8 mouse cellular contexts compared by ENCODE assay signal in genomic region chr10:81389801-81390677, GRCm38 (mm10). TPM values are rescaled to one million over a fixed set of nuclear protein-coding genes. Genes with fewer than 3 reads are reported as not detected.
DNase-seq lines count a peak whose midpoint lies in the region; ATAC-seq lines count a peak whose summit lies in the region.

No protein-coding gene starts in this region.

- H3K4me1 ChIP-seq in embryonic facial prominence, embryonic 13.5 days = peaks cover 24% of the 10 kb centered on the region
- H3K4me1 ChIP-seq in heart, embryonic 13.5 days = peaks cover 45% of the 10 kb centered on the region
- H3K4me1 ChIP-seq in kidney, embryonic 16.5 days (ENCODE audit: insufficient read depth, low read length) = peaks cover 39% of the 10 kb centered on the region
- H3K4me1 ChIP-seq in neural tube, embryonic 14.5 days (ENCODE audit: control insufficient read depth, insufficient read depth, low read length) = peaks cover 17% of the 10 kb centered on the region

- peaks cover 43% of the 10 kb centered on the region for H3K36me3 ChIP-seq in embryonic facial prominence, embryonic 13.5 days
- H3K36me3 ChIP-seq in heart, embryonic 13.5 days = peaks cover 46% of the 10 kb centered on the region
- peaks cover 29% of the 10 kb centered on the region for H3K36me3 ChIP-seq in kidney, embryonic 16.5 days (ENCODE audit: insufficient read depth, low read length)
- peaks cover 21% of the 10 kb centered on the region for H3K36me3 ChIP-seq in neural tube, embryonic 14.5 days (ENCODE audit: control insufficient read depth, insufficient read depth, low read length)

- peak; percentile 83 to 85 for DNase-seq in adrenal gland, adult 18-20 months (ENCODE audit: low spot score in 2 of 2)
- DNase-seq in lung, adult 18-20 months = peak; percentile 74 to 77
- peak; percentile 78 for DNase-seq in thymus, postnatal 25 days

- no peak overlapping the region for H3K4me2 ChIP-seq in embryonic facial prominence, embryonic 13.5 days
- H3K4me2 ChIP-seq in heart, embryonic 13.5 days = no peak overlapping the region
- H3K4me2 ChIP-seq in kidney, embryonic 16.5 days (replicated peaks; ENCODE audit: low read depth, low read length) = no peak overlapping the region
- no peak overlapping the region for H3K4me2 ChIP-seq in neural tube, embryonic 14.5 days (ENCODE audit: low read depth, low read length)

- H3K9ac ChIP-seq in embryonic facial prominence, embryonic 13.5 days = 0 out of 2 replicates have a peak overlapping the region, but pooled peaks have one; percentile 32
- peak overlapping the region; percentile 69 for H3K9ac ChIP-seq in heart, embryonic 13.5 days
- H3K9ac ChIP-seq in kidney, embryonic 16.5 days (replicated peaks; ENCODE audit: low read length) = peak overlapping the region; percentile 31
- no peak overlapping the region for H3K9ac ChIP-seq in neural tube, embryonic 14.5 days (replicated peaks; ENCODE audit: low read depth, low read length)

- H3K27me3 ChIP-seq in embryonic facial prominence, embryonic 13.5 days = no peaks in the 10 kb centered on the region
- H3K27me3 ChIP-seq in heart, embryonic 13.5 days (replicated peaks) = no peaks in the 10 kb centered on the region
- H3K27me3 ChIP-seq in kidney, embryonic 16.5 days (ENCODE audit: insufficient read depth, low read length) = no peaks in the 10 kb centered on the region
- H3K27me3 ChIP-seq in neural tube, embryonic 14.5 days (ENCODE audit: control insufficient read depth, insufficient read depth, low read length) = no peaks in the 10 kb centered on the region

- no peaks in the 10 kb centered on the region for H3K9me3 ChIP-seq in embryonic facial prominence, embryonic 13.5 days
- H3K9me3 ChIP-seq in heart, embryonic 13.5 days = no peaks in the 10 kb centered on the region
- no peaks in the 10 kb centered on the region for H3K9me3 ChIP-seq in kidney, embryonic 16.5 days (ENCODE audit: low read length)
- no peaks in the 10 kb centered on the region for H3K9me3 ChIP-seq in neural tube, embryonic 14.5 days (ENCODE audit: control insufficient read depth, low read length)

- peak; percentile 71 for ATAC-seq in CD4-positive, CD25-positive, alpha-beta regulatory T cell, adult 4 months
- peak; percentile 28; the same call in 1 of the 2 replicates for ATAC-seq in embryonic facial prominence, embryonic 13.5 days (ENCODE audit: insufficient number of reproducible peaks, insufficient read depth, low FRiP score, low TSS enrichment, low read depth)
- ATAC-seq in heart, embryonic 13.5 days (ENCODE audit: extremely low read depth, insufficient number of reproducible peaks, low FRiP score, low TSS enrichment) = 0 out of 2 replicates have a peak, but pooled peaks have one; percentile 39
- peak; percentile 37 for ATAC-seq in kidney, embryonic 16.5 days (ENCODE audit: low FRiP score, low TSS enrichment)
- peak; percentile 61 for ATAC-seq in neural tube, embryonic 14.5 days (ENCODE audit: low read depth)

- no peak overlapping the region for H3K27ac ChIP-seq in embryonic facial prominence, embryonic 13.5 days
- peak overlapping the region; percentile 68 for H3K27ac ChIP-seq in heart, embryonic 13.5 days (replicated peaks)
- H3K27ac ChIP-seq in kidney, embryonic 16.5 days (ENCODE audit: low read length) = peak overlapping the region; percentile 44; the same call in 1 of the 2 replicates
- H3K27ac ChIP-seq in neural tube, embryonic 14.5 days (ENCODE audit: low read depth, low read length) = no peak overlapping the region

- H3K4me3 ChIP-seq in embryonic facial prominence, embryonic 13.5 days = no peak overlapping the region
- no peak overlapping the region for H3K4me3 ChIP-seq in heart, embryonic 13.5 days
- H3K4me3 ChIP-seq in kidney, embryonic 16.5 days (ENCODE audit: low read length) = no peak overlapping the region
- no peak overlapping the region for H3K4me3 ChIP-seq in neural tube, embryonic 14.5 days (ENCODE audit: low read depth, low read length)

- 58% methylated on average over 23 of the region's 23 CpGs for WGBS in embryonic facial prominence, embryonic 13.5 days
- 58% methylated on average over 23 of the region's 23 CpGs for WGBS in heart, embryonic 13.5 days
- 58% methylated on average over 23 of the region's 23 CpGs for WGBS in kidney, embryonic 16.5 days
- 61% methylated on average over 23 of the region's 23 CpGs for WGBS in neural tube, embryonic 14.5 days

RNA-seq across cellular contexts. Expression of gene Gm48552, which starts 1.2 kb away (rescaled TPM):
- 1 to 10 TPM in 1 of 2 experiments, under 1 TPM in 1; 0.71 to 2.3 TPM for polyA plus RNA-seq in CD4-positive, CD25-positive, alpha-beta regulatory T cell, adult 4 months (2017; shearing (Covaris generic))
- total RNA-seq in adrenal gland, adult 18-20 months (2021) = 1 to 10 TPM; 1.4 to 2.6 TPM
- 1.2 and 1.5 TPM in 2 replicates for polyA plus RNA-seq in embryonic facial prominence, embryonic 13.5 days (2015; fragmentation: Nextera tagmentation; extraction: Ambion mirVana)
- 0.82 and 1.1 TPM in 2 replicates for polyA plus RNA-seq in heart, embryonic 13.5 days (2015; fragmentation: Nextera tagmentation; extraction: Ambion mirVana)
- 1.4 and 1.6 TPM in 2 replicates for polyA plus RNA-seq in kidney, embryonic 16.5 days (2015; fragmentation: Nextera tagmentation; extraction: Ambion mirVana)
- polyA plus RNA-seq in neural tube, embryonic 14.5 days (2014; fragmentation: Nextera tagmentation; extraction: Ambion mirVana) = 2.0 and 4.4 TPM in 2 replicates

RNA-seq across cellular contexts. Expression of gene Smim24, which starts 2.8 kb away (rescaled TPM):
- polyA plus RNA-seq in CD4-positive, CD25-positive, alpha-beta regulatory T cell, adult 4 months (2017; shearing (Covaris generic)) = 10 to 100 TPM in 1 of 2 experiments, 1 to 10 TPM in 1; 9.0 to 10.8 TPM
- 1 to 10 TPM; 1.1 to 1.2 TPM for total RNA-seq in adrenal gland, adult 18-20 months (2021)
- 3.1 and 7.1 TPM in 2 replicates for polyA plus RNA-seq in embryonic facial prominence, embryonic 13.5 days (2015; fragmentation: Nextera tagmentation; extraction: Ambion mirVana)
- polyA plus RNA-seq in heart, embryonic 13.5 days (2015; fragmentation: Nextera tagmentation; extraction: Ambion mirVana) = 2.7 and 3.1 TPM in 2 replicates
- polyA plus RNA-seq in kidney, embryonic 16.5 days (2015; fragmentation: Nextera tagmentation; extraction: Ambion mirVana) = 42.7 and 44.1 TPM in 2 replicates
- polyA plus RNA-seq in neural tube, embryonic 14.5 days (2014; fragmentation: Nextera tagmentation; extraction: Ambion mirVana) = 1.3 and 2.0 TPM in 2 replicates

RNA-seq across cellular contexts. Expression of gene Gm48551, which starts 5.8 kb away (rescaled TPM):
- 1 to 10 TPM; 2.2 to 3.7 TPM for polyA plus RNA-seq in CD4-positive, CD25-positive, alpha-beta regulatory T cell, adult 4 months (2017; shearing (Covaris generic))
- 1 to 10 TPM; 1.5 to 1.9 TPM for total RNA-seq in adrenal gland, adult 18-20 months (2021)
- 4.1 and 5.0 TPM in 2 replicates for polyA plus RNA-seq in embryonic facial prominence, embryonic 13.5 days (2015; fragmentation: Nextera tagmentation; extraction: Ambion mirVana)
- 2.1 and 2.3 TPM in 2 replicates for polyA plus RNA-seq in heart, embryonic 13.5 days (2015; fragmentation: Nextera tagmentation; extraction: Ambion mirVana)
- polyA plus RNA-seq in kidney, embryonic 16.5 days (2015; fragmentation: Nextera tagmentation; extraction: Ambion mirVana) = 5.0 and 5.2 TPM in 2 replicates
- polyA plus RNA-seq in neural tube, embryonic 14.5 days (2014; fragmentation: Nextera tagmentation; extraction: Ambion mirVana) = 4.3 and 6.3 TPM in 2 replicates

RNA-seq across cellular contexts. Expression of gene Dohh, which starts 5.8 kb away (rescaled TPM):
- 10 to 100 TPM in 1 of 2 experiments, 1 to 10 TPM in 1; 9.4 to 13.9 TPM for polyA plus RNA-seq in CD4-positive, CD25-positive, alpha-beta regulatory T cell, adult 4 months (2017; shearing (Covaris generic))
- total RNA-seq in adrenal gland, adult 18-20 months (2021) = 10 to 100 TPM; 49.1 to 50.5 TPM
- 67.8 and 71.8 TPM in 2 replicates for polyA plus RNA-seq in embryonic facial prominence, embryonic 13.5 days (2015; fragmentation: Nextera tagmentation; extraction: Ambion mirVana)
- 69.7 and 73.6 TPM in 2 replicates for polyA plus RNA-seq in heart, embryonic 13.5 days (2015; fragmentation: Nextera tagmentation; extraction: Ambion mirVana)
- 87.6 and 104 TPM in 2 replicates for polyA plus RNA-seq in kidney, embryonic 16.5 days (2015; fragmentation: Nextera tagmentation; extraction: Ambion mirVana)
- polyA plus RNA-seq in neural tube, embryonic 14.5 days (2014; fragmentation: Nextera tagmentation; extraction: Ambion mirVana) = 61.0 and 68.0 TPM in 2 replicates

RNA-seq across cellular contexts. Expression of gene Fzr1, which starts 11.7 kb away (rescaled TPM):
- 10 to 100 TPM; 12.3 to 16.4 TPM for polyA plus RNA-seq in CD4-positive, CD25-positive, alpha-beta regulatory T cell, adult 4 months (2017; shearing (Covaris generic))
- 10 to 100 TPM; 35.1 to 35.2 TPM for total RNA-seq in adrenal gland, adult 18-20 months (2021)
- polyA plus RNA-seq in embryonic facial prominence, embryonic 13.5 days (2015; fragmentation: Nextera tagmentation; extraction: Ambion mirVana) = 102 and 119 TPM in 2 replicates
- polyA plus RNA-seq in heart, embryonic 13.5 days (2015; fragmentation: Nextera tagmentation; extraction: Ambion mirVana) = 72.2 and 78.1 TPM in 2 replicates
- polyA plus RNA-seq in kidney, embryonic 16.5 days (2015; fragmentation: Nextera tagmentation; extraction: Ambion mirVana) = 111 and 115 TPM in 2 replicates
- 114 and 125 TPM in 2 replicates for polyA plus RNA-seq in neural tube, embryonic 14.5 days (2014; fragmentation: Nextera tagmentation; extraction: Ambion mirVana)

Comparison
In these comparisons a context has a peak if more than half of its experiments do, and no peak if none do; other contexts are left out.
1. H3K27ac ChIP-seq: peak in heart, embryonic 13.5 days (single experiment) and kidney, embryonic 16.5 days (single experiment); none in embryonic facial prominence, embryonic 13.5 days (single experiment) and neural tube, embryonic 14.5 days (single experiment).
2. Peak in every context shown above with its lines, with median percentiles within 50 percentile points of each other: ATAC-seq and DNase-seq.